ENCODE assay signal across 22 mouse cellular contexts in the genomic region with DNA sequence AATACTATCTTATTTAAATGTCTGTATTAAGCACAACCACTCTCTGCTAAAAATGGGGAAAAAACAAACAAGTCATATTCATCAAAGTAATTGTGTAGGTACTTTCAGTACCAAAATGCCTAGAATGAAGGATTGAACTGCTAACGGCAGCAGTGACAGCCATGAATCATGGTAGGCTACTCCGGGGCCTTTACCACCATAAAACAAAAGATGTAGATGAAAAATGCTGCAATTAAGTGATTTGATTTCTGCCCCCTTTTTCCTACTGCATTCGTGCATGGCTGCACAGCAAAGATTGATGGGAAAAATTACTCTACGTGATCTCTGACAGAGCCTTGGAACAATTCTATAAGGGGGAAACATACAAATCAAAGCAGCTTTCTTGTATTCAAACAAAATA.
DNase-seq lines count a peak whose midpoint lies in the region; ATAC-seq lines count a peak whose summit lies in the region.
"Had no signal": no experiment of that assay in that cellular context is flagged by ENCODE, and none has a peak within 500 bp of the region (broad histone marks: within the 10 kb centered on the region; RNA-seq: fewer than 3 reads in every experiment).

No protein-coding gene starts in this region.

- H3K4me2 ChIP-seq in midbrain, embryonic 11.5 days = no peak overlapping the region
- no peak overlapping the region for H3K4me2 ChIP-seq in midbrain, embryonic 13.5 days (replicated peaks)
- H3K4me2 ChIP-seq in neural tube, embryonic 13.5 days = no peak overlapping the region
- H3K4me2 ChIP-seq: embryonic facial prominence, embryonic 12.5 days; embryonic facial prominence, embryonic 15.5 days; heart, embryonic 11.5 days; hindbrain, embryonic 15.5 days had no signal

- no peak for ATAC-seq in midbrain, embryonic 11.5 days (ENCODE audit: low FRiP score)
- ATAC-seq in midbrain, embryonic 13.5 days = no peak
- peak; percentile 50; the same call in 1 of the 2 replicates for ATAC-seq in neural tube, embryonic 13.5 days (ENCODE audit: low read depth)
- ATAC-seq: CD4-positive, CD25-positive, alpha-beta regulatory T cell, adult 4 months; forebrain, embryonic 14.5 days; forebrain, postnatal 0 days had no signal

- DNase-seq in midbrain, embryonic 11.5 days (ENCODE audit: low spot score, missing footprints) = peak; percentile 65
- peak; percentile 20 for DNase-seq in mesoderm, embryonic 11.5 days (ENCODE audit: low read depth, low spot score)
- DNase-seq in retina, postnatal 1 day = peak; percentile 34
- no peak for DNase-seq in testis, postnatal 14 days (ENCODE audit: low spot score)
- DNase-seq: adrenal gland, adult 2 months; adrenal gland, postnatal 14 days; cerebellum, adult 11 months; cerebellum, adult 2 months; cerebellum, adult 9-11 months; cerebellum, postnatal 25 days; forebrain, postnatal 0 days; gastrocnemius, adult 2 months; gastrocnemius, postnatal 14 days; heart, adult 11 months had no signal

- H3K4me1 ChIP-seq in midbrain, embryonic 11.5 days (ENCODE audit: control insufficient read depth, insufficient read depth, low read length) = no peaks in the 10 kb centered on the region
- H3K4me1 ChIP-seq in midbrain, embryonic 13.5 days (replicated peaks) = no peaks in the 10 kb centered on the region
- peaks cover 6% of the 10 kb centered on the region; the same call in 1 of the 2 replicates for H3K4me1 ChIP-seq in neural tube, embryonic 13.5 days (replicated peaks)
- H3K4me1 ChIP-seq: embryonic facial prominence, embryonic 12.5 days; embryonic facial prominence, embryonic 15.5 days; hindbrain, embryonic 15.5 days had no signal

- H3K36me3 ChIP-seq in midbrain, embryonic 11.5 days (ENCODE audit: control insufficient read depth, insufficient read depth, low read length) = no peaks in the 10 kb centered on the region
- no peaks in the 10 kb centered on the region for H3K36me3 ChIP-seq in midbrain, embryonic 13.5 days
- no peaks in the 10 kb centered on the region for H3K36me3 ChIP-seq in neural tube, embryonic 13.5 days
- H3K36me3 ChIP-seq: embryonic facial prominence, embryonic 12.5 days; embryonic facial prominence, embryonic 15.5 days; hindbrain, embryonic 15.5 days had no signal

- WGBS in midbrain, embryonic 11.5 days = 81% methylated on average over 4 of the region's 4 CpGs
- 74% methylated on average over 4 of the region's 4 CpGs for WGBS in midbrain, embryonic 13.5 days
- 22% methylated on average over 4 of the region's 4 CpGs for WGBS in neural tube, embryonic 13.5 days

- no peak overlapping the region for H3K27ac ChIP-seq in midbrain, embryonic 11.5 days (ENCODE audit: low read depth, low read length)
- no peak overlapping the region for H3K27ac ChIP-seq in midbrain, embryonic 13.5 days
- no peak overlapping the region for H3K27ac ChIP-seq in neural tube, embryonic 13.5 days (replicated peaks)
- H3K27ac ChIP-seq: embryonic facial prominence, embryonic 12.5 days; embryonic facial prominence, embryonic 15.5 days; gastrocnemius, adult 2 months; hindbrain, embryonic 15.5 days had no signal

- no peaks in the 10 kb centered on the region for H3K9me3 ChIP-seq in midbrain, embryonic 11.5 days (ENCODE audit: control insufficient read depth, low read length)
- no peaks in the 10 kb centered on the region for H3K9me3 ChIP-seq in midbrain, embryonic 13.5 days
- no peaks in the 10 kb centered on the region for H3K9me3 ChIP-seq in neural tube, embryonic 13.5 days
- H3K9me3 ChIP-seq: embryonic facial prominence, embryonic 12.5 days; embryonic facial prominence, embryonic 15.5 days; hindbrain, embryonic 15.5 days had no signal

- H3K27me3 ChIP-seq in midbrain, embryonic 11.5 days (ENCODE audit: control insufficient read depth, insufficient read depth, low read length) = no peaks in the 10 kb centered on the region
- no peaks in the 10 kb centered on the region for H3K27me3 ChIP-seq in midbrain, embryonic 13.5 days
- H3K27me3 ChIP-seq in neural tube, embryonic 13.5 days = no peaks in the 10 kb centered on the region
- H3K27me3 ChIP-seq: embryonic facial prominence, embryonic 12.5 days; embryonic facial prominence, embryonic 15.5 days; hindbrain, embryonic 15.5 days had no signal

- no peak overlapping the region for H3K9ac ChIP-seq in midbrain, embryonic 11.5 days (ENCODE audit: low read length)
- no peak overlapping the region for H3K9ac ChIP-seq in midbrain, embryonic 13.5 days (replicated peaks)
- H3K9ac ChIP-seq in neural tube, embryonic 13.5 days = no peak overlapping the region
- H3K9ac ChIP-seq: embryonic facial prominence, embryonic 12.5 days; embryonic facial prominence, embryonic 15.5 days; forebrain, postnatal 0 days; hindbrain, embryonic 15.5 days had no signal

- no peak overlapping the region for H3K4me3 ChIP-seq in midbrain, embryonic 11.5 days (ENCODE audit: low read depth, low read length)
- H3K4me3 ChIP-seq in midbrain, embryonic 13.5 days (replicated peaks) = no peak overlapping the region
- H3K4me3 ChIP-seq in neural tube, embryonic 13.5 days = no peak overlapping the region
- H3K4me3 ChIP-seq: embryonic facial prominence, embryonic 12.5 days; embryonic facial prominence, embryonic 15.5 days; gastrocnemius, adult 2 months; hindbrain, embryonic 15.5 days had no signal
